Mouse (Mus musculus): ENCODE data around the gene Bcl6b. TPM values are rescaled to one million over a fixed set of nuclear protein-coding genes. Genes with fewer than 3 reads are reported as not detected.

The Bcl6b gene
- polyA plus RNA-seq (2015; fragmentation: Nextera tagmentation; extraction: Ambion mirVana) = 4.3 and 4.7 TPM in 2 replicates

- no peak for ATAC-seq
- H3K27ac ChIP-seq = no peak within 1 kb of the TSS
- peak within 1 kb of the TSS; percentile 30 for H3K4me3 ChIP-seq
- H3K9me3 ChIP-seq (replicated peaks) = no peaks in the 10 kb centered on the region
- peaks cover 52% of the 10 kb centered on the region for H3K4me1 ChIP-seq
- H3K4me2 ChIP-seq = peak within 1 kb of the TSS; percentile 54
- 2% methylated on average over 39 of the region's 39 CpGs for WGBS
- peak within 1 kb of the TSS; percentile 48 for H3K9ac ChIP-seq
- H3K27me3 ChIP-seq = peaks cover 66% of the 10 kb centered on the region
- peaks cover 4% of the 10 kb centered on the region for H3K36me3 ChIP-seq (ENCODE audit: poor library complexity, severe bottlenecking)
Observed at GRCm38 (mm10) chr11:70229260-70230010, at the start of gene Bcl6b. Gene Bcl6b, minus strand, starts transcription at chr11:70229798.

GRCm38 (mm10) chr11:70278961-70279360 lies 49.4 kb upstream of the Bcl6b start:
- Histone ChIP-seq H3K4me1 (no peaks in the 10 kb centered on the region), H3K4me3 (no peak overlapping the region), H3K36me3 (ENCODE audit: poor library complexity, severe bottlenecking) (no peaks in the 10 kb centered on the region), H3K4me2 (no peak overlapping the region), H3K27ac (no peak overlapping the region), H3K9me3 (replicated peaks) (no peaks in the 10 kb centered on the region), H3K27me3 (no peaks in the 10 kb centered on the region; the same call in 1 of the 2 replicates), H3K9ac (no peak overlapping the region)
- WGBS = 86% methylated on average over 3 of the region's 3 CpGs
- ATAC-seq = no peak

- WGBS = 85% methylated on average over 7 of the region's 7 CpGs
- Histone ChIP-seq H3K9me3 (replicated peaks) (no peaks in the 10 kb centered on the region), H3K9ac (no peak overlapping the region), H3K4me2 (no peak overlapping the region), H3K4me3 (no peak overlapping the region), H3K27me3 (no peaks in the 10 kb centered on the region; the same call in 1 of the 2 replicates), H3K36me3 (ENCODE audit: poor library complexity, severe bottlenecking) (no peaks in the 10 kb centered on the region), H3K27ac (no peak overlapping the region), H3K4me1 (no peaks in the 10 kb centered on the region)
- no peak for ATAC-seq
Observed at GRCm38 (mm10) chr11:70271641-70272040, 42.0 kb upstream of the Bcl6b start.

GRCm38 (mm10) chr11:70266405-70266804 lies 36.8 kb upstream of the Bcl6b start:
- no peak for ATAC-seq
- H3K9ac ChIP-seq = no peak overlapping the region
- H3K27ac ChIP-seq = no peak overlapping the region
- H3K36me3 ChIP-seq (ENCODE audit: poor library complexity, severe bottlenecking) = no peaks in the 10 kb centered on the region
- H3K9me3 ChIP-seq (replicated peaks) = no peaks in the 10 kb centered on the region
- 0 out of 2 replicates have a peak, but pooled peaks cover 12% of the 10 kb centered on the region for H3K27me3 ChIP-seq
- 71% methylated on average over 1 of the region's 1 CpGs for WGBS
- no peak overlapping the region for H3K4me2 ChIP-seq
- no peak overlapping the region for H3K4me3 ChIP-seq
- H3K4me1 ChIP-seq = no peaks in the 10 kb centered on the region

GRCm38 (mm10) chr11:70265819-70266218 lies 36.2 kb upstream of the Bcl6b start:
- H3K36me3 ChIP-seq (ENCODE audit: poor library complexity, severe bottlenecking) = no peaks in the 10 kb centered on the region
- H3K27me3 ChIP-seq = 0 out of 2 replicates have a peak, but pooled peaks cover 12% of the 10 kb centered on the region
- no peak overlapping the region for H3K9ac ChIP-seq
- 87% methylated on average over 4 of the region's 4 CpGs for WGBS
- H3K4me3 ChIP-seq = no peak overlapping the region
- no peak overlapping the region for H3K27ac ChIP-seq
- H3K9me3 ChIP-seq (replicated peaks) = no peaks in the 10 kb centered on the region
- ATAC-seq = no peak
- H3K4me1 ChIP-seq = no peaks in the 10 kb centered on the region
- no peak overlapping the region for H3K4me2 ChIP-seq

- Histone ChIP-seq H3K4me3 (no peak overlapping the region), H3K27ac (no peak overlapping the region), H3K27me3 (0 out of 2 replicates have a peak, but pooled peaks cover 12% of the 10 kb centered on the region), H3K9me3 (replicated peaks) (no peaks in the 10 kb centered on the region), H3K36me3 (ENCODE audit: poor library complexity, severe bottlenecking) (no peaks in the 10 kb centered on the region), H3K4me2 (no peak overlapping the region), H3K4me1 (no peaks in the 10 kb centered on the region), H3K9ac (no peak overlapping the region)
- ATAC-seq = no peak
- WGBS = 63% methylated on average over 3 of the region's 3 CpGs
Observed at GRCm38 (mm10) chr11:70265252-70265651, 35.7 kb upstream of the Bcl6b start.

GRCm38 (mm10) chr11:70259035-70259434 lies 29.4 kb upstream of the Bcl6b start:
- Histone ChIP-seq H3K4me3 (no peak overlapping the region), H3K9ac (no peak overlapping the region), H3K4me1 (peaks cover 11% of the 10 kb centered on the region), H3K36me3 (ENCODE audit: poor library complexity, severe bottlenecking) (no peaks in the 10 kb centered on the region), H3K9me3 (replicated peaks) (no peaks in the 10 kb centered on the region), H3K27ac (no peak overlapping the region), H3K4me2 (no peak overlapping the region), H3K27me3 (peaks cover 31% of the 10 kb centered on the region)
- ATAC-seq = no peak
- WGBS = 90% methylated on average over 4 of the region's 4 CpGs

- H3K4me3 ChIP-seq = peak within 1 kb of the TSS; percentile 14
- H3K4me1 ChIP-seq = peaks cover 11% of the 10 kb centered on the region
- H3K36me3 ChIP-seq (ENCODE audit: poor library complexity, severe bottlenecking) = no peaks in the 10 kb centered on the region
- H3K4me2 ChIP-seq = peak within 1 kb of the TSS; percentile 31
- no peaks in the 10 kb centered on the region for H3K9me3 ChIP-seq (replicated peaks)
- 1% methylated on average over 25 of the region's 25 CpGs for WGBS
- no peak for ATAC-seq
- no peak within 1 kb of the TSS for H3K9ac ChIP-seq
- no peak within 1 kb of the TSS for H3K27ac ChIP-seq
- H3K27me3 ChIP-seq = peaks cover 63% of the 10 kb centered on the region
Observed at GRCm38 (mm10) chr11:70254931-70255531, 25.4 kb upstream of the Bcl6b start, which contains the start of gene Alox12. Gene Alox12, minus strand, starts transcription at chr11:70255353.

GRCm38 (mm10) chr11:70254337-70254736 lies 24.7 kb upstream of the Bcl6b start:
- 4% methylated on average over 18 of the region's 18 CpGs for WGBS
- no peak overlapping the region for H3K27ac ChIP-seq
- H3K4me2 ChIP-seq = peak overlapping the region; percentile 31
- peak overlapping the region; percentile 14; the same call in 1 of the 2 replicates for H3K4me3 ChIP-seq
- H3K9me3 ChIP-seq (replicated peaks) = no peaks in the 10 kb centered on the region
- peaks cover 11% of the 10 kb centered on the region for H3K4me1 ChIP-seq
- no peaks in the 10 kb centered on the region for H3K36me3 ChIP-seq (ENCODE audit: poor library complexity, severe bottlenecking)
- ATAC-seq = no peak
- no peak overlapping the region for H3K9ac ChIP-seq
- H3K27me3 ChIP-seq = peaks cover 63% of the 10 kb centered on the region

- 84% methylated on average over 8 of the region's 8 CpGs for WGBS
- Histone ChIP-seq H3K27ac (no peak overlapping the region), H3K27me3 (peaks cover 71% of the 10 kb centered on the region), H3K9ac (no peak overlapping the region), H3K4me1 (peaks cover 11% of the 10 kb centered on the region), H3K9me3 (replicated peaks) (no peaks in the 10 kb centered on the region), H3K4me3 (no peak overlapping the region), H3K36me3 (ENCODE audit: poor library complexity, severe bottlenecking) (no peaks in the 10 kb centered on the region), H3K4me2 (no peak overlapping the region)
- ATAC-seq = no peak
Observed at GRCm38 (mm10) chr11:70251853-70252252, 22.3 kb upstream of the Bcl6b start.

- Histone ChIP-seq H3K4me3 (no peak overlapping the region), H3K27ac (no peak overlapping the region), H3K36me3 (ENCODE audit: poor library complexity, severe bottlenecking) (no peaks in the 10 kb centered on the region), H3K9me3 (replicated peaks) (no peaks in the 10 kb centered on the region), H3K9ac (no peak overlapping the region), H3K4me1 (peaks cover 9% of the 10 kb centered on the region), H3K4me2 (no peak overlapping the region), H3K27me3 (peaks cover 63% of the 10 kb centered on the region)
- no peak for ATAC-seq
- WGBS = 79% methylated on average over 11 of the region's 11 CpGs
Observed at GRCm38 (mm10) chr11:70250150-70250549, 20.6 kb upstream of the Bcl6b start.

- no peak overlapping the region for H3K4me2 ChIP-seq
- no peaks in the 10 kb centered on the region for H3K36me3 ChIP-seq (ENCODE audit: poor library complexity, severe bottlenecking)
- no peaks in the 10 kb centered on the region for H3K9me3 ChIP-seq (replicated peaks)
- no peak overlapping the region for H3K27ac ChIP-seq
- H3K27me3 ChIP-seq = peaks cover 40% of the 10 kb centered on the region
- no peaks in the 10 kb centered on the region for H3K4me1 ChIP-seq
- no peak overlapping the region for H3K9ac ChIP-seq
- H3K4me3 ChIP-seq = no peak overlapping the region
- 50% methylated on average over 9 of the region's 9 CpGs for WGBS
- no peak for ATAC-seq
Observed at GRCm38 (mm10) chr11:70247136-70247845, 17.7 kb upstream of the Bcl6b start.

All from forebrain, embryonic 13.5 days (tissue).